Mouse (Mus musculus) spleen, adult 2 months (tissue): ENCODE data around the gene Nadk2.

Source experiments
- CTCF ChIP-seq: fragments of 200-500 bp; IDR thresholded peaks from 2 replicates; pipeline ENCODE4 v1.5.1; 2011; ENCODE audit warnings: mild to moderate bottlenecking, inconsistent platforms; ENCODE audit not compliant: insufficient read depth, insufficient read length, insufficient replicate concordance; ENCODE audit errors: extremely low read depth
- POLR2A ChIP-seq: fragments of 200-500 bp; IDR thresholded peaks from 2 replicates; pipeline ENCODE4 v1.6.1; 2011; ENCODE audit warnings: low read depth, low read length, inconsistent platforms

- TF ChIP-seq CTCF, result no peak
- TF ChIP-seq POLR2A, result no peak
Observed at GRCm38 (mm10) chr15:9127051-9127791, 56.2 kb downstream of the Nadk2 start.
